2 mouse cellular contexts compared by ENCODE assay signal in the genomic region with DNA sequence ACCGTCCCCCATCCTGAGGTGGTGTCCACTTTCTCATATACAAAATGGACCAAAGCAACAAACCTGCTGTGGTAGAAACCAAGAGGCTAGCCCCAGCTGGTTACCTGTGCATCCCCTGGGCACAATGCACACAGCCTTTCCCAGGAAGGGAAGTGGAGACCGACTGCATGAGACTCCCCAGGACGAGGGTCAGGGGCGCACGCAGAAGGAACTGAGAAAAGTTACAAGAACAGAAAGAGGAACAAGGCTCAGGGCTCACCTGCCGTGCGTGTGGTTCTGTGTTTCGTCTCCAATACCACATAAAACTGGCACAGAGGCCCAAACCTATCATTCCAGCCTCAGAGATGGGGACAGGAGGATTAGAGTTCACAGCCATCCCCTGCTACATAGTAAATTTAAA.
A peak's percentile ranks its signal among the peaks of the same experiment; 100 is the strongest.
TF ChIP-seq lines count a peak whose summit lies in the region.

No protein-coding gene starts in this region.

TF ChIP-seq in CH12.LX, 34 proteins besides CTCF, POLR2A, EP300 and RAD21:
- TF ChIP-seq TBP (conservative IDR thresholded peaks at IDR 0.05; ENCODE audit: low read depth, low read length) (no peak), USF1 (IDR thresholded peaks at IDR 0.05; ENCODE audit: low read depth, low read length) (no peak), JUND (conservative IDR thresholded peaks at IDR 0.05; ENCODE audit: low read depth, low read length) (no peak), NRF1 (IDR thresholded peaks at IDR 0.05; ENCODE audit: low read depth, low read length) (no peak), MEF2A (IDR thresholded peaks at IDR 0.05; ENCODE audit: borderline replicate concordance, low read depth, low read length) (no peak), ETS1 (conservative IDR thresholded peaks at IDR 0.05; ENCODE audit: low read depth, low read length) (peak; percentile 62; the same call in 1 of the 2 replicates), MAZ (IDR thresholded peaks at IDR 0.05; ENCODE audit: low read depth, low read length) (no peak), RCOR1 (conservative IDR thresholded peaks at IDR 0.05; ENCODE audit: low read depth, low read length) (peak; percentile 78; the same call in 1 of the 2 replicates), ZKSCAN1 (IDR thresholded peaks at IDR 0.05; ENCODE audit: borderline replicate concordance, low read depth, low read length) (no peak), MYC (IDR thresholded peaks at IDR 0.05; ENCODE audit: low read depth, low read length) (0 out of 2 replicates have a peak, but pooled peaks have one; percentile 60), NELFE (IDR thresholded peaks at IDR 0.05; ENCODE audit: low read depth, low read length) (no peak), JUN (IDR thresholded peaks at IDR 0.05; ENCODE audit: insufficient read depth, low read depth, low read length) (no peak), MAX (IDR thresholded peaks at IDR 0.05; ENCODE audit: low read length) (no peak), CHD2 (IDR thresholded peaks at IDR 0.05; ENCODE audit: low read length) (no peak), PAX5 (IDR thresholded peaks at IDR 0.05; ENCODE audit: low read length) (no peak), GABPA (IDR thresholded peaks at IDR 0.05; ENCODE audit: insufficient replicate concordance, low read depth, low read length) (no peak), USF2 (conservative IDR thresholded peaks at IDR 0.05; ENCODE audit: low read depth, low read length) (no peak), ZMIZ1 (IDR thresholded peaks at IDR 0.05; ENCODE audit: low read depth, low read length) (no peak), ELF1 (IDR thresholded peaks at IDR 0.05; ENCODE audit: low read depth, low read length) (no peak), SIN3A (IDR thresholded peaks at IDR 0.05; ENCODE audit: low read length) (no peak), HCFC1 (IDR thresholded peaks at IDR 0.05; ENCODE audit: low read depth, low read length) (no peak), IRF4 (IDR thresholded peaks at IDR 0.05; ENCODE audit: low read depth, low read length) (peak; percentile 96), TCF12 (IDR thresholded peaks at IDR 0.05; ENCODE audit: low read depth, low read length) (peak; percentile 84), E2F4 (IDR thresholded peaks at IDR 0.05; ENCODE audit: insufficient replicate concordance, low read depth, low read length) (no peak), BHLHE40 (IDR thresholded peaks at IDR 0.05; ENCODE audit: low read depth, low read length) (peak; percentile 97), ZC3H11A (IDR thresholded peaks at IDR 0.05; ENCODE audit: low read depth, low read length) (no peak), UBTF (IDR thresholded peaks at IDR 0.05; ENCODE audit: low read depth, low read length) (no peak)

TF ChIP-seq in MEL, 35 proteins besides CTCF, POLR2A, EP300 and RAD21:
- no peak for TF ChIP-seq ETS1 (IDR thresholded peaks at IDR 0.05; ENCODE audit: low read depth, low read length)
- TF ChIP-seq USF2 (IDR thresholded peaks at IDR 0.05; ENCODE audit: borderline replicate concordance in 1 of 2, insufficient read depth in 1 of 2, low read depth in 1 of 2, low read length in 2 of 2): no peak
- no peak for TF ChIP-seq MYC (IDR thresholded peaks at IDR 0.05; ENCODE audit: low read depth, low read length)
- TF ChIP-seq RCOR1 (IDR thresholded peaks at IDR 0.05; ENCODE audit: low read depth, low read length): no peak
- TF ChIP-seq USF1 (IDR thresholded peaks at IDR 0.05; ENCODE audit: low read depth, low read length): no peak
- TF ChIP-seq GATA1 (IDR thresholded peaks at IDR 0.05; ENCODE audit: low read depth, low read length): no peak
- TF ChIP-seq ELF1 (IDR thresholded peaks at IDR 0.05; ENCODE audit: low read depth, low read length): no peak
- no peak for TF ChIP-seq POLR2AphosphoS2 (IDR thresholded peaks at IDR 0.05; ENCODE audit: low read length)
- TF ChIP-seq ZKSCAN1 (IDR thresholded peaks at IDR 0.05; ENCODE audit: low read depth, low read length): no peak
- no peak for TF ChIP-seq NRF1 (IDR thresholded peaks at IDR 0.05; ENCODE audit: insufficient read depth, low read depth, low read length, poor library complexity, severe bottlenecking)
- no peak; the same call in 1 of the 2 replicates for TF ChIP-seq MXI1 (IDR thresholded peaks at IDR 0.05; ENCODE audit: low read depth, low read length)
- TF ChIP-seq SMC3 (IDR thresholded peaks at IDR 0.05; ENCODE audit: low read depth, low read length): no peak
